Mouse (Mus musculus) ZHBTc4 (cell line): ENCODE results near the gene Supt16.
A peak's percentile ranks its signal among the peaks of the same experiment; 100 is the strongest.

Source experiments
- DNase-seq: peaks from one replicate; pipeline ENCODE4 v3.0.0-alpha.2; 2011; ENCODE audit warnings: low read depth, low spot score

Supt16 gene

DNA sequence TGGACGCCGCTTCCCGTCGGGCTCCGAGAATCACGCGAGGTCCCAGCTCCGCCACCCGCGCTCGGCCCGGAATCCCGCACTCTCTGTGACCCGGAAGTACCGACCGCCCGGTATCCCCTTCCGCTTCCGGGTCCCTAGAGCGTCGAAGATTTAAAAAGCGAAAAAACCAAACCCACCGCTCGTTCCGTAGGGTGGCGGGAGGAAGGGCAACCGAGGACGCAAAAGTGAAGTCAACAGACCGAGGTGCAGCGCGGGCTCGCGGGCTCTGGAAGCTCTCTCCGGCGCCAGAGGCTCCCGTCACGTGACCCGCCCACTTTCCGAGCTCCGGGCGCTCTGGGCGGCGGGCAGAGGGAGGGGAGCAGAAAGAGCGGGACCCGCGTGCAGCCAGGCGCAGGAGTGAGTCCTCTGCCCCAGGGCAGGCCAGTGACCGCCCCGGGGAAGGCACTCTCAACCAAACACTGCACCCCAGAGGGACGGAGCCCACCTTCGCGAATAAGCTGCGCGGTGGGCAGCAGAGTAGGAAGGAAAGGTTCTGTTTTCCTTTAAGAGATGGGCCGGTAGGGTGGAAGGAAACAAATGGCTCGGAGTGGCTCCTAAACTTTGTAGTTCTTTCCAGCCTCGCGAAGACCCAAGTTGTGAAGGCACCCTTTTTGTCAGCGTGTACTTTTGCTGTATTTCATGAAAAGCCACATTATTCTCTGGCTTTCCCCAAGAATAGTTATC is at the start of gene Supt16:
Supt16 (minus strand) TSS at position 261 of the 723 bp plus-strand sequence.
- peak; percentile 95 for DNase-seq

DNA sequence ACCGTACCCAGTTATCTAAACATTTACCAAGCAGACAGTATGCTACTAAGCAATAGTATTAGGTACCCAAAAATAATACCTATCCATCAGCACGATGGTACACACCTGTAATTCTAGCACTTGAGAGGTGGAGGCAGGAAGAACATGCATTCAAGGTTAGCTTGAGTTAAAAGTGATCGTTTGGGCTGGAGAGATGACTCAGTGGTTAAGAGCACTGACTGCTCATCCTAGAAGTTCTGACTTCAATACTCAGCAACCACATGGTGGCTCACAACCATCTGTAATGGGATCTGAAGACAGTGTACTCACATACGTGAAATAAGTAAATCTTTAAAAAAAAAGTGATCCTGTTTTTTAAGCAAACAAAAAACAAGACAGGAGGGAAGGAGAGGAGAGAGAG is 48.9 kb upstream of the Supt16 start:
- DNase-seq: no peak

DNA sequence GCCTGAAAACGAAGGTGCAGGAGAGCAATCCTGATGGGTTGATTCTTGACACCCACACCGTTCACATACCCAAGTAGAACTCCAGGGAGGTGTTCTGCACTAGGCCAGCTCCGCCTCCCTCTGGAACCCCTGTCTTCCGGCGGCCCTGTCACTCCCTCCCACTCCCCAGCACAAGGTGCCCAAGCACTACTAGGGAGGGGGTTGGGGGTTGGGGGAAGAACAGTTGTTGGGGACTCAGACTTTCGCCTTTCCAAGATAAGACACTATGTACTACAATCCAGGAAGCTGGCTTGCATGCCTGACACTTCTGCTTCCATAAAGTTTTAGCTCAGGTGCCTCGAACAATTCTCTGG is 47.5 kb upstream of the Supt16 start:
- no peak for DNase-seq

DNA sequence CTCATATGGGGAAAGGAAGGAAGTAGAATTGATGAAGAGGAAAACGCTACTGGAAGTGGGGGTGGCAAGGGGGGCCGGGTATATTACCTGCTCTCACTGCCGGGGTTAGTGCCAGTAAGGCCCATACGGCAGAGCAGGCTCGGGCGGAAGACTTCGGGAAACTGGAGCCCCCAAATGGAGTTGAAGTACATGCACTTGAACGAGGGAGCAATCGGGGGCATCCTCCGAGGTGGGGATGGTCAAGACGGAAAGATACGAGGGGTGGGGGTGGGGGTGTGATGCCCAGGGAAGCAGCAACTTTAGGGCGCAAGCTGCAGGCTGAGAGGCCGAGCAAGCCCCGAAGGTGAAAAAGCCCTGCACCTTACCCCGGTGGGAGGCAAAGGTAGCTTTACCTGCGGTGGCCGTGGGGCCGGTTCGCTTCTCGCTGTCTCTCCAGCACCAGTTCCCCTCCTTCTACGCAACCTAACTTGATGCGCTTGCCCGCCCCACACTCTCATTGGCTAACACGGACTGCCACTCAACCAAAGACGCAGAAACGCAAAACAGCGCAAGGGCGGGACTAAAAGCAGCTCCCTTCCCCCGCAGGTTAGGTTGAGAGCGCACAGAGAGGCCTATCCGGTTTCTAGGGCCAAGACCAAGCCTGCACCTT is 46.9 kb upstream of the Supt16 start:
- DNase-seq: peak; percentile 99

- no peak for DNase-seq
These were observed 39.0 kb upstream of the Supt16 start for GRCm38 (mm10) chr14:52236216-52236615.

- DNase-seq: no peak
These were observed 37.9 kb upstream of the Supt16 start for GRCm38 (mm10) chr14:52235165-52235564.

- DNase-seq: peak; percentile 60
These were observed 35.0 kb upstream of the Supt16 start for GRCm38 (mm10) chr14:52232249-52232648.

- no peak for DNase-seq
These were observed 28.8 kb upstream of the Supt16 start for GRCm38 (mm10) chr14:52225972-52226371.

- no peak for DNase-seq
These were observed 20.0 kb upstream of the Supt16 start for GRCm38 (mm10) chr14:52217261-52217660.

- no peak for DNase-seq
These were observed 2.2 kb upstream of the Supt16 start for GRCm38 (mm10) chr14:52199412-52199811.

GRCm38 (mm10) chr14:52198141-52198540 is 925 bp upstream of the Supt16 start:
- peak; percentile 16 for DNase-seq

GRCm38 (mm10) chr14:52196230-52197155 is 723 bp downstream of the Supt16 start:
- peak; percentile 56 for DNase-seq

- peak; percentile 81 for DNase-seq
These were observed 1.5 kb downstream of the Supt16 start for GRCm38 (mm10) chr14:52195691-52196090.

- DNase-seq: peak; percentile 81
These were observed 6.4 kb downstream of the Supt16 start for GRCm38 (mm10) chr14:52190740-52191359.

DNA sequence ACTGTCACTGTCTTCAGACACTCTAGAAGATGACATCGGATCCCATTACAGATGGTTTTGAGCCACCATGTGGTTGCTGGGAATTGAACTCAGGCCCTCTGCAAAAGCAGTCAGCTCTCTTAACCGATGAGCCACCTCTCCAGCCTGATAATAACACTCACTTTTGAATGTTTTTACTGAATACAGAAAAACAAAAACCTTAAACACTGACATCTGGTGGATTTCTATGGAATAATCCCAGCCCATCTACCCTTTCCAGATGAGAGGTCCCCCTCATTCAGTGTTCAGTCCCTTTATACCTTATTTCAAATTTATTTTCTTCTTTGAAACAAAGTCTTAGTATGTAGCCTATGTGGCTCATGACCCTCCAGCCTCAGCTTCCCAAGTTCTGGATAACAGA is 7.7 kb downstream of the Supt16 start:
- no peak for DNase-seq

GRCm38 (mm10) chr14:52188788-52189187 is 8.4 kb downstream of the Supt16 start:
- no peak for DNase-seq

GRCm38 (mm10) chr14:52166571-52166970 is 30.6 kb downstream of the Supt16 start:
- no peak for DNase-seq

GRCm38 (mm10) chr14:52160911-52161310 is 36.3 kb downstream of the Supt16 start:
- no peak for DNase-seq

DNA sequence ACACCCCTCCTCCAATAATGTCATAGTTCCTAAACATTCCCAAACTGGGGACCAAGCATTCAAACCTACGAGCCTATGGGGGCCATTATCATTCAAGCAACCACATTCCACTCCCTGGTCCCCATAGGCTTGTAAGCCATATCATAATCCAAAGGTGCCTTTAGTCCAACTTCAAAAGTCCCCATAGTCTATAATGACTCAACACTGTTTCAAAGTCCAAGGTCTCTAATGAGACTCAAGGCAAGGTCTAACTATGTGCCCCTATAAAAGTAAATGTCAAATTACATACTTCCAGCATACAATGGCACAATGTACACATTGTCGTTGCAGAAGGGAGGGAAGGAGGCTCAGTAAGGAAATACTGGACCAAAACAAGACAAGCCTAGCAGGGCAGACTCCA is 42.2 kb downstream of the Supt16 start:
- DNase-seq: no peak

- DNase-seq: no peak
These were observed 44.6 kb downstream of the Supt16 start for GRCm38 (mm10) chr14:52152613-52153012.

DNA sequence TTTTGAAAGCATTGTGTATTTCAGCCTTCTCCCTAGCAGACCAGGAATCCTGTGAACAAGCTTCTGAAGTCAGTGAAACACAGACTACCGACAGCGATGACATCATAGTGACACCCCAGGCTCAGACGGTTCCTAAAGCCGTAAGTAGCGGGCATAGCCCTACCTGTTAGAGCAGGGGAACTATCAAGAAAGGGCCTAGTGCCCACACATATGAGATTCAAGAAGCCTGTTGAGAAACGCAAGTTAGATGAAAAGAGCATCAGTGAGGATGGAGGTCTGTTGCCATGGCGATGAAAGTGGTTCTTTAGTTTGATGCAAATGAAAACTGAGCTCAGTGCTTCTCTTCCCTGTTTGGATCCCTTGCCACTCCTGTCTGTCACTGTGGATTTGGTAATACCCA is 45.0 kb downstream of the Supt16 start:
- no peak for DNase-seq

GRCm38 (mm10) chr14:52149888-52150287 is 47.3 kb downstream of the Supt16 start:
- no peak for DNase-seq
